Mouse (Mus musculus) kidney, adult 8-10 months (tissue): ENCODE results near the gene Slc31a1.

Experiments
- DNase-seq, 2 experiments: peaks; one replicate each; pipeline ENCODE4 v3.0.0; 2022

Gene Slc31a1

DNA sequence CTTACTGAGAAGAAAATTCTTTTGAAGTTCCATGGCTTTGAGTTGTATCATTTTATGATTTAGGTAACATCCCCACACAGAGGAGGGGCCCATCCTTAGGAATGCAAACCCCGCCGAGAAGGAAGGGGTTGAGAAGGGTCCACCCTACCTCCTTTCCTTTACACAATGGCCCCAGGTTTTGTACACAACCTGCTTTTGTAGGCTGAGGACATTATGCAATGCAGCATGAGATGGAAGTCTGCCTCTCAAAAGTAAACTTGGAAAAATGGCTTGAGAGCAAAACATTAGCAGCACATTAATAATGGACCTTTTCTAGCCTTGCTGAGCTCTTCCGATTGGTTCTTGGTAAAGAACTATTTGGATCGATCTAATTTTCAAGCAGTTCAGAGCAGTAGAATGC lies 5.8 kb downstream of the Slc31a1 start:
- no peak for DNase-seq

GRCm38 (mm10) chr4:62367586-62367985 lies 7.1 kb downstream of the Slc31a1 start:
- DNase-seq, result peak; percentile 29 to 41

DNA sequence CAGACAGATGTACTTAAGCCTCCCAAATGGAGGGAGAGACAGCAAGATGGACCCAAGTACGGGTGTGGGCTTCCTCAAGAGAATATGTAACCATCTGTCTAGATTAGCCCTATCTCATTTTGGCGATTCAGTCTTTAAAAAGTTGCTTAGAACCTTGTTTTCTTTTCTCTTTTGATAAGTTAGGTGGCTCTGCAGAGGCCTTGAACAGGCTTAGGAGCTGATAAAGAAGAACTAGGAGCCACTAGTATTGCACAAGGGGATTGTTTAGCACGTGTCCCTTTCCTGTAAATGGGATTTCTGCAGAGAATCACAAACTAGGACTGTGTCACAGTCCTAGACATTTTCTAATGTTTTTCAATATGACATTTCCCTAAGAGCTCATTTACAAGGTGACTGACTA lies 8.6 kb downstream of the Slc31a1 start:
- DNase-seq, result no peak

GRCm38 (mm10) chr4:62372410-62372809 lies 11.9 kb downstream of the Slc31a1 start:
- DNase-seq, result no peak

GRCm38 (mm10) chr4:62372818-62373520 lies 12.4 kb downstream of the Slc31a1 start:
- DNase-seq, result no peak

DNA sequence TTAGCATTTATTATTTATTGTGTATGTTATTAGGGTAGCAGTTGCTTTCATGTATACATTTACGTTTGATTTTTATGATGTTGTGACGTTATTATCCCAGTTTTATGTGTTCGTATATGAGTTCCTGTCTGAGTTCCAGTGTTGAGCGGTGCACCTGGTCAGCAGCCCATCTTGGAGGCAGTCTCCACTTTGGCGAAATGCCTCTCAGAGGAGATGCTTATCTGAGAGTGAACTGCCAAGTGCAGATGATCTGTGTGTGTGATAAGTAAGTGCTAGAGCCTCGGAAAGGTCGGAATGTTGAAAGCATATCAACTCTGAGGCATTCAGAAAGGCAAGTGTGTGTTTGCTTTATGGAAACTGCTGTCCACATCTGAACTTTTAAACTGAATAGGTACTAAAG lies 13.1 kb downstream of the Slc31a1 start:
- peak in 1 of 2 experiments; percentile 23 for DNase-seq

- no peak for DNase-seq
These were observed 13.8 kb downstream of the Slc31a1 start for GRCm38 (mm10) chr4:62374342-62374741.

DNA sequence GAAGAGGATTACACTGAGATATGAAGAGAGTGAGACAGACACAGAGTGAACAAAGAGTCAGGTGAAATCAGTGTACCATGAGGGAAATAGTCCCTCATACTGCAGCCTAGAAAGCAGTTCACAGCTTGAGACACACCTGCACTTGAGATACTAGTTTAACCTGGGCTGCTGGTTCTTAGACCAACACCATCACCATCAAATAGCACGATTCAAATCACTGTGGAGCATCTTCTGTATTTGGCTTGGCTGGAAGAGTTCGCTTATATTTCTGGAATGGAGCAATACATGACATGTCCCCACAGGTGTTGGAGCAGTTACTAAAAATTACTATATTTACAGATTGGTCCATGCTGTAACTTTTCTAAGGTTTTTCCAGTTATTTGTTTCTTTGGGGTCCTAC lies 15.6 kb downstream of the Slc31a1 start:
- DNase-seq, result no peak

GRCm38 (mm10) chr4:62379724-62380381 lies 19.3 kb downstream of the Slc31a1 start:
- no peak for DNase-seq

- DNase-seq, result no peak
These were observed 22.7 kb downstream of the Slc31a1 start for GRCm38 (mm10) chr4:62383207-62383606.

- peak in 1 of 2 experiments; percentile 24 for DNase-seq
These were observed 23.2 kb downstream of the Slc31a1 start for GRCm38 (mm10) chr4:62383752-62384151.

DNA sequence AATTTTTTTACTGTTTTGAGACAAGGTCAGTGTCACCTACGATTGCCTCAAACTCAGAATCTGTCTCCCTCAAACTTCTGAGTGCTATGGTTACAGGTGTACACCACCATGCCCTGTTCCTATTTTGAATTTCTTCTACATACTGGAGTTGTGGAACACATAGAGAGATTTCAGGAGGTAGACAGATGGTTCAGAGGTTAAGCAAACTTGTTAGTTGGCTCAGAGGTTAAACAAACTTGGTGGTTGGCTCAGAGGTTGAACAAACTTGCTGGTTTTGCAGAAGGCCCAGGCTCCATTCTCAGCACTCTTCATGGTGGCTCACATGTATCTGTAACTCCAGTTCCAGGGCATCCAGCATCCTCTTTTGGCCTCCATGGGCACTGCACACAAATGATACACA lies 23.6 kb downstream of the Slc31a1 start:
- no peak for DNase-seq

DNA sequence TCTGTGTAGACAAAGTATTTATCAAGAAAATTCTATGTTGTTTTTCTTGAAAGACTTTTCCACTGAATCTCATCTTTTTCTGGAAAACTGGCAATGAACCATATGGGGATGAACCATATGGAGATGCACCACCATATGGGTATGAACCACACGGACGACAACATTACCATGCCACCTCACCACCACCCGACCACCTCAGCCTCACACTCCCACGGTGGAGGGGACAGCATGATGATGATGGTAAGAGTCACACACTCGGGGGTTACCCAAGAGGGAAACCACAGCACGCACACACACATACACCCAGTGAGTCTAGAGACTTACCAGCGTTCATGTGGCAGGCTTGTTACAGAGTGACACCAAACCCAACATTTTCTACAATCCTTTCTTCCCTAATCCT lies 24.9 kb downstream of the Slc31a1 start:
- DNase-seq, result no peak

DNA sequence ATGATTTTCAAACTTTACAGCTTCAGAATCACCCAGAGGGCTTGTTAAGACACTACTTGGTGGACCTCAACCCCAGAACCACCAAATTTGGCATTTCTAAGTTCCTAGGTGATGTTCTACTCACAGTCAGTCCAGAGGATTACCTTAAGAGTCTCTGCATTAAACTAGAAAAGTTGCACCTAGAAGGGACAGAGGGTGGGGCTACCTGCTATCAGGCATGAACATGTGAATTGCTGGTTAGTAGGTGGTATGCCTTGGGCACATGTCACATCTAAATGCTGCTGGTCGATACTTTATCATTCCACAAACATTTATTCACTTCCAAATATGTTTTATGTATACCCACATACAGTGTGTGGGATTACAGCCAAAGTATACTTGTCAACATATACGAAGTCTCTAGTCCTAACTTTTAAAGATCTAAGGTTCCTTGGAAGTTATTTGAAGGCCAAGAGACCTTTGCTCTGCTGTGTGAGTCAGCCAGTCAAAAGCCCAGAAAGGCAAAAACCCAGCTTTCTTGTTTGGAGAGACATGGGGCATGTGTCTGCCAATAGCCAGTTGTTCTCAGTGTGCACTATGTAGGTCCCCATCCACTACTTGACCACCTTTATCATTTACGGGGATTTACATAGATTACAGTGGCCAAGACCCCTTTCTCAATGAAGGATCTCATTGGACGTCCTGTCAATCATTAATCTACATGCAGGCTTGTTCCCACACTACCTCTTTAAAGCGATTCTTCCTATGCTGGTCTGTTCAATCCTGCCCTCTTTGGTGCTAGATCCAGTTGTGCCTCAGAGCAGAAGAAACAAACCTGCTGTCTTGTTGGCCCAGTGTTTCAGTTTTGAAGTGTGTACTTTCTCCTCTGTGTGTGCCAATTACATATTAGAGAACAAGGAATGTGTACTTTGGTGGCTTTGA lies 29.3 kb downstream of the Slc31a1 start:
- DNase-seq, result peak; percentile 26 to 27

DNA sequence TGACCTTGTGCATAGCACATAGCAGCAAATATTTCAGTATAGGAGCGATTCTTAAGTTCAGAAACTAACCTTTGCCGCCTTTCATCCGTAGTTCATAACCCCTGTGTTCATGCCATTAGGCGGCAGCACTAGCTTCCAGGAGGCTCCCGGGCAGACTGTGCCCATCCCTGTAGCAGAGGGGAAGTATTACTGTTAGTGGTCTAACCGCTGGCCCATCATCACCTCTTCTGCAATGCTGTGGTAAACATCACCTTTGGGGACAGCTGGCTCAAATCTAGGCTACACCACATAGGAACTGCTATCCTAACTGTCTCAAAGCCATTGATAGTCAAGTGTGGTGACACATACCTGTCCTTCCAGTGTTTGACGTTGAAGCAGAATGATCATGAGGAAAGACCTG lies 31.4 kb downstream of the Slc31a1 start:
- no peak for DNase-seq

DNA sequence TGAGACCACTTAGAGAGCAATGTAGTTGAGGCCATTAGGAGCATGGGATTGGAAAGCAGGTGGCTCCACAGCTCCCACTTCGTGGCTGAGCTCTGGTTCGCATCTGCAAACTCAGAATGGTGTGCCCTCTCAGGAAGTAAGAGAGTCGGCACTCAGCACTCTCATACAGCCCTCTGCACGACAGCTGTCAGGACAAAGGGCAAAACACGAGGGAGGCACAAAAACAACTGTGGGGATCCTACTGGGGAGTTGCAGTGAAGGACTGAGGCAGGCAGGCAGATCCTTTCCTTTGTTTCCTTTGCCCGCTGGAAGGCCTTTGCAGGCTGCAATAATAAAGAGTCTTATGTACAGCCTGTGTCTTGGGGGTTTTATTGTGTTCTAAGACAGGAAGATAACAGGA lies 32.9 kb downstream of the Slc31a1 start:
- no peak for DNase-seq

DNA sequence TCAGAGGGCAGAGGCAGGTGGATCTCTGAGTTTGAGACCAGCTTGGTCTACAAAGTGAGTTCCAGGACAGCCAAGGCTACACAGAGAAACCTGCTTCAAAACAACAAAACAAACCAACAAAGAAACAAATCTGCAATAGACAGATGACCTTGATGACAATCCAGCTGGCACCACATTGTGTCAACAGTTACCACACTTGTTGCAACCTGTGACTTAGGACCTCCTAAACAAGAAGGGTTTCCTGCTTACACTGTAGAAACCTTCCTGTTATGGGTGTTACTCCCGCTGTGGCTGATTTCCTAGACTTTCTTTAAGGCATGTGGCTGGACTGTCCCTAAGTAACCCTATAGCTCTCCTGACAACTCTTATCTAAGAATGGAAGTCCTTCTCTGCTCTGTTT lies 35.3 kb downstream of the Slc31a1 start:
- no peak for DNase-seq

GRCm38 (mm10) chr4:62397616-62398365 lies 37.3 kb downstream of the Slc31a1 start:
- no peak for DNase-seq

GRCm38 (mm10) chr4:62398956-62399355 lies 38.4 kb downstream of the Slc31a1 start:
- DNase-seq, result no peak

GRCm38 (mm10) chr4:62406133-62406532 lies 45.6 kb downstream of the Slc31a1 start:
- DNase-seq, result no peak

GRCm38 (mm10) chr4:62407730-62408582 lies 47.4 kb downstream of the Slc31a1 start:
- DNase-seq, result peak; percentile 53 to 70
